Mouse (Mus musculus): ENCODE measurements around the gene Gsx2. TPM values are rescaled to one million over a fixed set of nuclear protein-coding genes. Genes with fewer than 3 reads are reported as not detected.

The Gsx2 gene
- polyA plus RNA-seq (2015; fragmentation: Nextera tagmentation; extraction: Ambion mirVana), result not detected in 2 replicates

DNA sequence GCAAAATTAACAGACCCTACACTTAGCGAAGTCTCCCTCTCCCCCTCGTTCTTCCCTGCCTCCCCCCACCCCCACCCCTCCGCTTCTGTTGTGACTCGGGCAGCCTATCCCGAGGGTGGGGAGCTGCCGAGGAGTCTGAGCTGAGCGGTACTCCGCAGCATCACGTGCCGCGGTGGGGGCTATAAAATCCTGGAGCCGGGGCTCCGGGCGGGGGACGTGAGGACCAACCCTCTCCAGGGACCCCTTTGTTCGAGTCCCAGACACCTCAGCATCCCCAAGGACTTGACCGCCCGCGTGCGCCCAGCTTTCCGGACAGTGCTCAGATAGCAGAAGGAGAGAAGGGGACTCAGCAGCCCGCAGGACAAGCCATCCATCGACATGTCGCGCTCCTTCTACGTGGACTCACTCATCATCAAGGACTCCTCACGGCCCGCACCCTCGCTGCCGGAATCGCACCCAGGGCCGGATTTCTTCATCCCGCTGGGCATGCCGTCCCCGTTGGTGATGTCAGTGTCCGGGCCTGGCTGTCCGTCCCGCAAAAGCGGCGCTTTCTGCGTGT lies at the start of gene Gsx2:
Gene Gsx2, plus strand, starts transcription at position 219 of the 559 bp plus-strand sequence.
- Histone ChIP-seq H3K27me3 (ENCODE audit: control insufficient read depth, insufficient read depth, low read length) (peaks cover 41% of the 10 kb centered on the region), H3K9me3 (ENCODE audit: control insufficient read depth, low read length) (no peaks in the 10 kb centered on the region), H3K27ac (replicated peaks) (no peak within 1 kb of the TSS), H3K4me2 (replicated peaks; ENCODE audit: low read depth) (peak within 1 kb of the TSS; percentile 32; the same call in 1 of the 2 replicates), H3K9ac (ENCODE audit: low read length) (no peak within 1 kb of the TSS), H3K4me1 (replicated peaks; ENCODE audit: control insufficient read depth, insufficient read depth) (no peaks in the 10 kb centered on the region), H3K4me3 (ENCODE audit: low read depth, low read length) (peak within 1 kb of the TSS; percentile 15; the same call in 1 of the 2 replicates), H3K36me3 (ENCODE audit: control insufficient read depth, insufficient read depth, low read length) (no peaks in the 10 kb centered on the region)
- no peak for DNase-seq (ENCODE audit: low spot score)
- ATAC-seq (ENCODE audit: low FRiP score, low TSS enrichment), result no peak
- under 1% methylated on average over 37 of the region's 41 CpGs for WGBS
- TF ChIP-seq EP300 (optimal IDR thresholded peaks at IDR 0.05), result no peak
- TF ChIP-seq CTCF (IDR thresholded peaks at IDR 0.05; ENCODE audit: low read depth), result no peak

- Histone ChIP-seq H3K4me3 (ENCODE audit: low read depth, low read length) (no peak overlapping the region), H3K9ac (ENCODE audit: low read length) (no peak overlapping the region), H3K36me3 (ENCODE audit: control insufficient read depth, insufficient read depth, low read length) (no peaks in the 10 kb centered on the region; the same call in 1 of the 2 replicates), H3K9me3 (ENCODE audit: control insufficient read depth, low read length) (no peaks in the 10 kb centered on the region), H3K4me1 (replicated peaks; ENCODE audit: control insufficient read depth, insufficient read depth) (no peaks in the 10 kb centered on the region), H3K4me2 (replicated peaks; ENCODE audit: low read depth) (no peak overlapping the region), H3K27me3 (ENCODE audit: control insufficient read depth, insufficient read depth, low read length) (no peaks in the 10 kb centered on the region), H3K27ac (replicated peaks) (no peak overlapping the region)
- 86% methylated on average over 3 of the region's 3 CpGs for WGBS
- DNase-seq (ENCODE audit: low spot score), result no peak
- ATAC-seq (ENCODE audit: low FRiP score, low TSS enrichment), result no peak
- TF ChIP-seq EP300 (optimal IDR thresholded peaks at IDR 0.05) (no peak), CTCF (IDR thresholded peaks at IDR 0.05; ENCODE audit: low read depth) (no peak)
These were observed 39.9 kb upstream of the Gsx2 start for GRCm38 (mm10) chr5:75035475-75035874.

GRCm38 (mm10) chr5:75039307-75039706 lies 36.1 kb upstream of the Gsx2 start:
- H3K9ac ChIP-seq (ENCODE audit: low read length), result no peak overlapping the region
- ATAC-seq (ENCODE audit: low FRiP score, low TSS enrichment), result no peak
- H3K36me3 ChIP-seq (ENCODE audit: control insufficient read depth, insufficient read depth, low read length), result no peaks in the 10 kb centered on the region
- H3K27ac ChIP-seq (replicated peaks), result no peak overlapping the region
- H3K4me2 ChIP-seq (replicated peaks; ENCODE audit: low read depth), result no peak overlapping the region
- 83% methylated on average over 1 of the region's 1 CpGs for WGBS
- H3K4me3 ChIP-seq (ENCODE audit: low read depth, low read length), result no peak overlapping the region
- DNase-seq (ENCODE audit: low spot score), result no peak
- no peaks in the 10 kb centered on the region for H3K4me1 ChIP-seq (replicated peaks; ENCODE audit: control insufficient read depth, insufficient read depth)
- TF ChIP-seq CTCF (IDR thresholded peaks at IDR 0.05; ENCODE audit: low read depth), result no peak
- no peaks in the 10 kb centered on the region for H3K9me3 ChIP-seq (ENCODE audit: control insufficient read depth, low read length)
- H3K27me3 ChIP-seq (ENCODE audit: control insufficient read depth, insufficient read depth, low read length), result no peaks in the 10 kb centered on the region

DNA sequence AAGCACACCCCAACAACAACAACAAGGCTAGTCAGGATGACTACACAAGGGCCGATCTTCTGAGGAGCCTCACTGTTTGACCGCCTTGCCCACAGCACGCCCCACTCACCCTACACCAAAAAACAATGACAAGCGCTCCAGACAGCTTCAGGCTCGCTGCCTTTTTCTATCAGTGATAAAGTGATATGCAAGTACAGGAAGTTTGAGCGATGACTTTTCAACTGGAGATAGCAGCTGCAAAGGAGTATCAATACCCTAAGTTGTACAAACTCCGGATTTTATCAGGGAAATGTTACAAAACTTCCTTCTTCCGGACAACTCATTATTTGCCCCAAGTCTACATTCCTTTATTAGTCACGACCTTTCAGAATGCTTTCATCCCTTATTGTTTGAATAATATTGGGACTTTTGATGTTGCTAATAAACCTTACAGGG lies 32.4 kb upstream of the Gsx2 start:
- no peaks in the 10 kb centered on the region for H3K4me1 ChIP-seq (replicated peaks; ENCODE audit: control insufficient read depth, insufficient read depth)

GRCm38 (mm10) chr5:75043621-75044301 lies 31.6 kb upstream of the Gsx2 start:
- peak overlapping the region; percentile 83 for H3K4me2 ChIP-seq (replicated peaks; ENCODE audit: low read depth)
- DNase-seq (ENCODE audit: low spot score) (peak; percentile 38), ATAC-seq (ENCODE audit: low FRiP score, low TSS enrichment) (peak; percentile 57)
- under 1% methylated on average over 32 of the region's 36 CpGs for WGBS
- no peaks in the 10 kb centered on the region for H3K9me3 ChIP-seq (ENCODE audit: control insufficient read depth, low read length)
- H3K27ac ChIP-seq (replicated peaks), result peak overlapping the region; percentile 97
- no peaks in the 10 kb centered on the region for H3K27me3 ChIP-seq (ENCODE audit: control insufficient read depth, insufficient read depth, low read length)
- H3K4me3 ChIP-seq (ENCODE audit: low read depth, low read length), result peak overlapping the region; percentile 100
- TF ChIP-seq CTCF (IDR thresholded peaks at IDR 0.05; ENCODE audit: low read depth) (no peak), EP300 (optimal IDR thresholded peaks at IDR 0.05) (no peak)
- H3K9ac ChIP-seq (ENCODE audit: low read length), result peak overlapping the region; percentile 100
- H3K36me3 ChIP-seq (ENCODE audit: control insufficient read depth, insufficient read depth, low read length), result no peaks in the 10 kb centered on the region
- H3K4me1 ChIP-seq (replicated peaks; ENCODE audit: control insufficient read depth, insufficient read depth), result no peaks in the 10 kb centered on the region

More for the DNA sequence above, 32.4 kb upstream of the Gsx2 start:
- H3K9ac ChIP-seq (ENCODE audit: low read length), result peak overlapping the region; percentile 100
- no peaks in the 10 kb centered on the region for H3K36me3 ChIP-seq (ENCODE audit: control insufficient read depth, insufficient read depth, low read length)
- TF ChIP-seq CTCF (IDR thresholded peaks at IDR 0.05; ENCODE audit: low read depth) (no peak), EP300 (optimal IDR thresholded peaks at IDR 0.05) (no peak)
- peak overlapping the region; percentile 97 for H3K27ac ChIP-seq (replicated peaks)
- DNase-seq (ENCODE audit: low spot score) (peak; percentile 21), ATAC-seq (ENCODE audit: low FRiP score, low TSS enrichment) (no peak; the same call in 1 of the 2 replicates)
- no peaks in the 10 kb centered on the region for H3K27me3 ChIP-seq (ENCODE audit: control insufficient read depth, insufficient read depth, low read length)
- peak overlapping the region; percentile 100 for H3K4me3 ChIP-seq (ENCODE audit: low read depth, low read length)
- peak overlapping the region; percentile 83 for H3K4me2 ChIP-seq (replicated peaks; ENCODE audit: low read depth)
- H3K9me3 ChIP-seq (ENCODE audit: control insufficient read depth, low read length), result no peaks in the 10 kb centered on the region
- 17% methylated on average over 9 of the region's 9 CpGs for WGBS
